Mouse (Mus musculus) hindbrain, embryonic 10.5 days (tissue): ENCODE measurements around the gene C1ql1. TPM values are rescaled to one million over a fixed set of nuclear protein-coding genes. Genes with fewer than 3 reads are reported as not detected.
"Not testable (repeated sequence)": the region's sequence is repeated elsewhere in the genome, so short reads cannot be mapped to it uniquely, and the experiment has no call there.

Source experiments
- DNase-seq: peaks from one replicate; pipeline ENCODE4 v3.0.0-alpha.2; 2017; ENCODE audit warnings: low spot score
- H3K27ac ChIP-seq: fragments of 300-500 bp; sonication (generic); 2 replicates; pipeline ENCODE4 v1.5.1; 2016; ENCODE audit warnings: mild to moderate bottlenecking, moderate library complexity
- H3K27me3 ChIP-seq: fragments of 300-500 bp; sonication (generic); 2 replicates; pipeline ENCODE4 v1.6.1; 2016; ENCODE audit warnings: mild to moderate bottlenecking; ENCODE audit not compliant: poor library complexity, insufficient read depth, severe bottlenecking
- H3K36me3 ChIP-seq: fragments of 300-500 bp; sonication (generic); 2 replicates; pipeline ENCODE4 v1.6.1; 2016; ENCODE audit warnings: mild to moderate bottlenecking, moderate library complexity
- H3K4me1 ChIP-seq: fragments of 300-500 bp; sonication (generic); replicated peaks from 2 replicates; pipeline ENCODE4 v1.6.1; 2016; ENCODE audit warnings: mild to moderate bottlenecking
- H3K4me3 ChIP-seq: fragments of 300-500 bp; sonication (generic); 2 replicates; pipeline ENCODE4 v1.5.1; 2016; ENCODE audit warnings: mild to moderate bottlenecking, moderate library complexity
- H3K9me3 ChIP-seq: fragments of 300-500 bp; sonication (generic); 2 replicates; pipeline ENCODE4 v1.6.1; 2016; ENCODE audit warnings: mild to moderate bottlenecking, moderate library complexity
- WGBS: fragments of 180-500 bp; shearing (Covaris S2); methylation state at CpG from one replicate; pipeline ENCODE4 v1.1.7; 2016; 5-methylcytosine and 5-hydroxymethylcytosine counted together
- polyA plus RNA-seq: library from polyadenylated mRNA; unstranded; fragments of >200 nt; fragmentation: Nextera tagmentation; extraction: Ambion mirVana; gene quantifications from 2 replicates; pipeline ENCODE4 v1.2.1, GENCODE M21; 2016

Gene C1ql1
- polyA plus RNA-seq, 1 experiment from 2014 or later: 11.5 TPM

DNA sequence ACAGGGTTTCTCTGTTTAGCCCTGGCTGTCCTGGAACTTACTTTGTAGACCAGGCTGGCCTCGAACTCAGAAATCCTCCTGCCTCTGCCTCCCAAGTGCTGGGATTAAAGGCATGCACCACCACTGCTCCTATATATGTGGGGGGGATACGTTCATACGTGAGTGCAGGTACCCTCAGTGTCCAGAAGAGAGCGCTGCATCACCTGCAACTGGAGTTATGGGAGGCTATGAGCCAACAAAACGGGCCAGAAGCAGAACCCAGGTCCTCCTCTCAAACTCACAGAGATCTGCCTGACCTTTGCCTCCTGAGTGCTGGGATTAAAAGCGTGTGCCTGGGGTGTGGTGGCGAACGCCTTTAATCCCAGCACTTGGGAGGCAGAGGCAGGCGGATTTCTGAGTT is 29.5 kb upstream of the C1ql1 start:
- not testable (repeated sequence) for DNase-seq, H3K4me3 ChIP-seq, H3K9me3 ChIP-seq, H3K27ac ChIP-seq, H3K36me3 ChIP-seq
- WGBS: 84% methylated on average over 9 of the region's 9 CpGs
- peaks cover 38% of the 10 kb centered on the region for H3K27me3 ChIP-seq
- peaks cover 18% of the 10 kb centered on the region for H3K4me1 ChIP-seq

DNA sequence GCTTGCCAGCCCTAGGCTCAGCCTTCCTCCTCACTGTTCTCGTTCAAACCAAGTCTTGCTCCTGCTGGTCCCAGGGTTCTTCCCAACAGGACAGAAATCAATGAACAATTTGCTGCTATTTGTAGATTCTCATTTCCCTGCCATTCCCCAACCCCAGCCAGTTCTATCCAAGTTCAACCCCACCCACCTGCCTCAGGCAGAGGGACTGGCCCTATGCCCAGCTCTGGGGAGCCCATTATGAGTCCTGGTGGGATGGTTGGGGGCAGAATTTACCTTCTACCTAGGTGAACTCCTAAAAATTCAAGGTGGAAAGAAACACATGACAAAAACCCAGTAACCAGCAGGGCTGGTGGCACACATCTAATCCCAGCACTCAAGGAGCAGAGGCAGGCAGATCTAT is 25.8 kb upstream of the C1ql1 start:
- Histone ChIP-seq H3K27ac (no peak overlapping the region), H3K4me1 (peaks cover 2% of the 10 kb centered on the region; the same call in 1 of the 2 replicates), H3K9me3 (no peaks in the 10 kb centered on the region), H3K4me3 (no peak overlapping the region), H3K36me3 (no peaks in the 10 kb centered on the region), H3K27me3 (peaks cover 56% of the 10 kb centered on the region)
- 76% methylated on average over 1 of the region's 1 CpGs for WGBS
- DNase-seq: no peak

DNA sequence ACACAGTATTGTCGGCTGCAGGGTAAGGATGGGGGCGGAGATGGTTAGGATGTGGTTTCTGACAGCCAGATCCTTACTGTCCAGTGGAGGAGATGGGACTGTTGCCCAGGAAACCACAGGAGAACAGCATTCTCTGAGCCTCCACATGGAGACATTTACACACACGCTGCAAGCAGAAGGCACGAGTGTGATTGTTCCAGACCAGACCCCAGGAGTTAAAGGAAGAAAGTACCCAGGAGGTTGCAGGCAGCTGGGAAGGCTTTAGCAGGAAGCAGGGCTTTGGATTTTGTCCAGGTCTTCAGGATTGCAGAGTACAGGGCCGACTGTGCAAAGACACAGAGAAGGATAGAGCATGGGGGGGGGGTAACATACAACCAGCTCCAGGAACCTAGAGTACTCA is 25.1 kb upstream of the C1ql1 start:
- no peak for DNase-seq
- no peak overlapping the region for H3K27ac ChIP-seq
- 62% methylated on average over 5 of the region's 5 CpGs for whole genome bisulfite sequencing
- H3K36me3 ChIP-seq: no peaks in the 10 kb centered on the region
- no peak overlapping the region for H3K4me3 ChIP-seq
- H3K9me3 ChIP-seq: no peaks in the 10 kb centered on the region
- H3K27me3 ChIP-seq: peaks cover 61% of the 10 kb centered on the region
- H3K4me1 ChIP-seq: peaks cover 5% of the 10 kb centered on the region; the same call in 1 of the 2 replicates

DNA sequence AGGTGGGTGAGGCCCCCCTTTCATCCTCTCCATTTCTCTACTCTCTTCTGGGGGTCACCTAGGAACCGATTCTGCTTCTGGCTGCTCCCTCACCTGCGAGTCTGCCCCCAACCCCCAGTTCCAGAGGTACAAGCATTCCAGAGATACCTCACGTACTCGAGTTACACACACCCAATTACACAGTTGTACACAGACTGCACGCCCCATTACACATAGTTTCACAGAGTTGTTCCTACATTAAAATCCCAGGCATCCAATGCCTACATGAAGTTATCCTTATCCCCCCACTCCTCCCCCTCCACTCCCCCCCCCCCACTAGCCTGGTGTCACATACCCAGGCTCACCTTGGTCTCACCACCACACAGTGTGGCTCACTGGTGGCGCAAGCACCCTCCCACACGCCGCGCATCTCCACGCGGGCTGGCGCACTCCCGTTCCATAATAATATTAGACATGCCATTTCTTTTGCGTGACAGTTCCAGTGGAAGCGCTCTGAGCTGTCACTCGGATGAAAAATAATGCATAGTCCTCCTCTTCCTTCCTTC is 18.1 kb upstream of the C1ql1 start:
- Histone ChIP-seq H3K27ac (peak overlapping the region; percentile 88), H3K9me3 (no peaks in the 10 kb centered on the region), H3K4me1 (peaks cover 40% of the 10 kb centered on the region), H3K4me3 (peak overlapping the region; percentile 43; the same call in 1 of the 2 replicates), H3K36me3 (no peaks in the 10 kb centered on the region), H3K27me3 (peaks cover 57% of the 10 kb centered on the region)
- whole genome bisulfite sequencing: 76% methylated on average over 16 of the region's 16 CpGs
- DNase-seq: no peak

DNA sequence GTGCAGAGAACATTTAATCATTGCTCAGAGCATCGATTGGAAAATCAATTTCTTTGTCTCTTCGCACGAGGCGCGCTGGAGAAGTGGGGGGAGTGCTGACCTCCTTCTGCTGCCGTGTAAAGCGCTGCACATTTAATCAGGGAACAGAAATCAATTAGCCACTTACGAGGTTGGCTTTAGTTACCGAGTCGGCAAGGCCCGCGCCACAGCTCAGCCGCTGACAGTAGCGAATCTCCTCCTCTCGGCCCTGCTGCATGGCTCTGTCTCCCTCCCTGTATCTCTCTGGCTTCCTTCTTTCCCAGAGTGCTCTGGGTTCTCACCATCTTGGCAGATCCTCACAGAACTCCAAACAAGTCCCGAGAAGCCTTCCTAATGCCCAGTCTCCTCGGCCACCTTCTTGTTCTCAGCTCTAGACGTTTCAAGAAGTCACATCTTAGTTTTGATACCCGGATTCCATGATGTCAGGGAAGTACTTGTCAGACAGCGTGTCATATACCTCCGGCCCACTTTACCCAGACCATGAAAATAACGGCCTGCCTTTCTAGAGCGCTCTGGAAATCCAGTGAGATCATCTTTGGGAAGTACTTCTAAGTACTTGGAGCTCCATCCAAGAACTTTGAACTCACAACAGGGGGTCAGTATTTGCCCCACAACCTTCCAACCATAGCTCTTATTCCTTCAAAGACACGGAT is 17.5 kb upstream of the C1ql1 start:
- Histone ChIP-seq H3K4me1 (peaks cover 40% of the 10 kb centered on the region), H3K36me3 (no peaks in the 10 kb centered on the region), H3K27ac (peak overlapping the region; percentile 88), H3K9me3 (no peaks in the 10 kb centered on the region), H3K4me3 (peak overlapping the region; percentile 43), H3K27me3 (peaks cover 50% of the 10 kb centered on the region)
- WGBS: 18% methylated on average over 24 of the region's 24 CpGs
- peak; percentile 53 for DNase-seq

DNA sequence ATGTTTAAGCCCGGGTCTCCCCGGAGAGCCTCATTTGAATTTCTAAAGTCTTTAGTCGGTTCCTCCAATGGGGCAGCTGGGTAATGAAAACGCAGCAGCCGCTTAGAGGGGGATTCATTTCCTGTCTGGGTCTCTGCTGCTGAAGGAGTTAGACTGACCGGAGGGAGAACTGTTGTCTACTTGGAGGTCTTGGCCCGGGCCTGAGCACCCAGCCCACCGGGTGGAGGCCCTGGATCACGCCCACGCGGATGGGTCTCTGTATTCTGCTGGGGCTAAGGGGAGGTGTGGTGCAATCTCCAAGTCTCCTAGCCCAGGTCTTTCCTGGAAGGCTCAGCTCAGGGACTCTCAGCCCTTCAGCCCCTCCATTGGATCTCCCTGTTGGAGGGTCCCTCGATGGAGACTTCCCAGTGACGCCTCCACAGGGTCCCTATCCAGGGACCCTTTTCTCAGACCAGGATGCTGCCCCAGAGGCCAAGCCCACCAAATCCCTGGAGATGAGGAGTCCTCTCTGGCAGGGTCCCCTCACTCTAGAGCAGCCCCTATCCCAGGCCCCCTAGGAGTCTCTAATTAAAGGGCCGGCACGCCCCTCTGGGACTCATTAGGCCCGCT is 16.9 kb upstream of the C1ql1 start:
- no peaks in the 10 kb centered on the region for H3K36me3 ChIP-seq
- 4% methylated on average over 16 of the region's 16 CpGs for WGBS
- H3K9me3 ChIP-seq: no peaks in the 10 kb centered on the region
- peak overlapping the region; percentile 43 for H3K4me3 ChIP-seq
- H3K27me3 ChIP-seq: peaks cover 45% of the 10 kb centered on the region
- peaks cover 40% of the 10 kb centered on the region for H3K4me1 ChIP-seq
- H3K27ac ChIP-seq: peak overlapping the region; percentile 88
- peak; percentile 65 for DNase-seq

DNA sequence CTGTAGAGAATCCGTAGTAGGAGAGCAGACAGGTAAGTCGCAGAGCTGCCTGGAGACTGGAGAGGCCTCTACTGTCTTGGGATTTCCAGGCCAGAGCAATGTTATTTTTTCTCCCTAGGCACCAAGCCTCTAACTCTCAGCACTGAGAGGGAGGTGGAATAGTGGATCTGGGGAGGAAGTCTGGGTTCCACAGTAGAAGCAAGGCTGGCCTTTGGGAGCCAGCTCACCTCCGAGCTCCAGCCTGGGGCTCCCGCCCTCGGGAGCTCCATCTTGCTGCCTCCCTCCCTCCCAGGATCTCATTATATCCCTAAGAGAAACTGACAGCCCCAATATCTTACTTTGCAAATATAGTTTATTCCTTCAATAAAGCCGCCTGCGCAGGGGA is 16.4 kb upstream of the C1ql1 start:
- Histone ChIP-seq H3K27ac (peak overlapping the region; percentile 88), H3K4me3 (peak overlapping the region; percentile 43), H3K36me3 (no peaks in the 10 kb centered on the region), H3K4me1 (peaks cover 43% of the 10 kb centered on the region), H3K27me3 (peaks cover 45% of the 10 kb centered on the region), H3K9me3 (no peaks in the 10 kb centered on the region)
- no peak for DNase-seq
- 23% methylated on average over 7 of the region's 7 CpGs for WGBS

DNA sequence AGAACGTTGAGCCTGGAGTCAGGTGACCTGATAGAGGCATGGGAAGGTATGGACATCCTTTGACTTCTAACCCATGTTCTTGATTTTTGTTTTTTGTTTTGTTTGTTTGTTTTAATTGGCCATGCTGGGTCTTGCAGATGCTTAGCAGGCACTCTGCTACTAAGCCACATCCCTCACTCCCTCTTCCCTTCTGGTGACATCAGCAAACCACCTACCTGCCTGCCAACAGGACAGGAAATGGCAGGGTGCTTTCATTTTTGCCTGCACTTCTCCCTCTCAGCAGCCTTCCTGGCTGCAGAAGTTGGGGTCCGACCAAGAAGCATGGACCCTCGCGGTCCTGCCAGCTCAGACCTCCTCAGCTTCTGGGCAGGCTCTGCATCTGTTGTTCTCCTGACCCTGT is 14.6 kb upstream of the C1ql1 start:
- peaks cover 54% of the 10 kb centered on the region for H3K4me1 ChIP-seq
- WGBS: 89% methylated on average over 4 of the region's 4 CpGs
- no peak overlapping the region for H3K27ac ChIP-seq
- no peaks in the 10 kb centered on the region for H3K36me3 ChIP-seq
- DNase-seq: no peak
- no peak overlapping the region for H3K4me3 ChIP-seq
- H3K9me3 ChIP-seq: no peaks in the 10 kb centered on the region
- H3K27me3 ChIP-seq: peaks cover 45% of the 10 kb centered on the region

DNA sequence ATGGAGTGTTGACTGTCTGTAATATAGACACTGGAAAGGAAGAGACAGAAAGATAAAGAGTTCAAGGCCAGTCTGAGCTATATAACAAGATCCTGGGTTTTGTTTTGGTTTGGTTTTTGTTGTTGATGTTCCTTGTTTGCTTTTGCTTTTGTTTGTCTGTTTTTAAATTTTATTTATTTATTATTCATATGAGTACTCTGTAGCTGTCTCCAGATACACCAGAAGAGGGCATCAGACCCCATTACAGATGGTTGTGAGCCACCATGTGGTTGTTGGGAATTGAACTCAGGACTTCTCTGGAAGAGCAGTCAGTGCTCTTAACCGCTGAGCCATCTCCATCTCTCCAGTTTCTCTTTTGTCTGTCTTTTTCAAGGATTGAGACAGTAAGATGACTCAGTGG is 12.4 kb upstream of the C1ql1 start:
- H3K4me1 ChIP-seq: peaks cover 39% of the 10 kb centered on the region
- no peaks in the 10 kb centered on the region for H3K9me3 ChIP-seq
- H3K36me3 ChIP-seq: no peaks in the 10 kb centered on the region
- WGBS: 88% methylated on average over 1 of the region's 1 CpGs
- no peak overlapping the region for H3K27ac ChIP-seq
- H3K4me3 ChIP-seq: no peak overlapping the region
- H3K27me3 ChIP-seq: peaks cover 41% of the 10 kb centered on the region
- no peak for DNase-seq

DNA sequence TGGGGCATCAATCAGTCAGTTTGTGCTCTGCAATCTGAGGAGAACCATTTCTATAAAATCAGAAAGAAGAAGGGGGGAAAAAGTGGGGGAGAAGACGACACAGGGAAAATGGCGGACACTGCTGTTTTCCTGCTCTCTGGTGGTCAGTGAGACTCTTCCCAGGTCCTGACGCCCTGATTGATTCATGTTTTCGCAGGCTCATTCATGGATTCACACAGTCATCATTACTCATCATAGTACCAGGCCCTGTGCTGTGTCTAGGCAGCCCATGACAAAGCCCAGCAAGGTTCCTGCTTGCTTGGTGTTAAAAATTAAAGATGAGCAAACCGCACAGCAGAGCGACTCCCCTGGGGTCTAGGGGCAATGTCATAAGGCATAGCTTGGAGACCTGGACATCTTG is 11.9 kb upstream of the C1ql1 start:
- Histone ChIP-seq H3K36me3 (no peaks in the 10 kb centered on the region), H3K4me3 (no peak overlapping the region), H3K4me1 (peaks cover 36% of the 10 kb centered on the region), H3K27me3 (peaks cover 40% of the 10 kb centered on the region), H3K9me3 (no peaks in the 10 kb centered on the region), H3K27ac (no peak overlapping the region)
- 88% methylated on average over 6 of the region's 6 CpGs for WGBS
- DNase-seq: no peak

DNA sequence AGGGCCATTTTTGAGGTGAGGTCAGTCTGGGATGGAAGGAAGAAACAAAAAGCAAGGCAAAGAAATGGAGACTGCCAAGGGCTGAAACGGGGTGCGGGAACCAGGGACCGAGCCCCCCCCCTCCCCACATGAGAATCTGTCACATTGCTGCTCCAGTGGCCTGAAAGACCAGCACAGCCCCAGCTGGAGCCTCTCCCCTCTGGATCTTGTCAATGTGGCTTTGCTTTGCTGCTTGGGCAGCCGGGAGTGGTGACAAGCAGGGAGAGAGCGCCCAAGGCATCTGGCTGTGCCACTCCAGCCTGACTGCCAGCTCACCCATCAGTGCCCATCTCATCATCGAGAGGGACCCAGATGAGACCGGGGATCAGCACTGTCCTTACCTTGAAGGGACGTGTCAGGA is 11.2 kb upstream of the C1ql1 start:
- 86% methylated on average over 8 of the region's 8 CpGs for WGBS
- H3K4me1 ChIP-seq: peaks cover 36% of the 10 kb centered on the region
- no peak for DNase-seq
- no peaks in the 10 kb centered on the region for H3K36me3 ChIP-seq
- H3K4me3 ChIP-seq: no peak overlapping the region
- peaks cover 40% of the 10 kb centered on the region; the same call in 1 of the 2 replicates for H3K27me3 ChIP-seq
- H3K9me3 ChIP-seq: no peaks in the 10 kb centered on the region
- H3K27ac ChIP-seq: peak overlapping the region; percentile 72; the same call in 1 of the 2 replicates

DNA sequence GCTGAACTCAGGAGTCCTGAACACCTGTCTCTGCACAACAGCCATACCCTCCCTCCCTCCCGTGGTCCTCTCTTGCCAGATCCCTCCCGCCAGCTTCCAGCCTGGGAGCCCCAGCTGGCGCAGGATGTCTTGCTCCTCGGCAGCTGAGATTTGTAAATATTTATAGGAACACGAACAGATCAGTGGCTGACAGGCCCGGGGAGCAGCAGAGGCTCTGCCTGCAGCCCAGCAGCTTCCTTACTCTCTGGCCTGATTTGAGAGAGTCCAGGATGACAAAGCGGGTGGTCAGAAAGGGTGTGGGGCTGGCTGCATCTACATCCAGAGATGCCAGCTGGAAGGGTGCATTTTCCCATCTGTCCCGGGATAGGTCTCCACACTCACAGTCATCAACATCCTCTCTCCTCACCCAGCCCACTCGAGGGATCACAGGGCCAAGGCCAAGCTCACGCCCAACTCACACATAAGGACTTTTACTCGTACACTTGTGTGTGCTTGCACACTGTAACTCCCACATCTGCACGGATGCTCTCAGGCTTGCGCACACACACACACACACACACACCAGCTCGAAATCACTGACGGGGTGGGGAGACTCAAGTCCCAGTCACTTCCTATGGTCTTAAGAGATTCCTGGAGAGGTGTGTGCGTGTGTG is 10.6 kb upstream of the C1ql1 start:
- Histone ChIP-seq H3K4me1 (peaks cover 40% of the 10 kb centered on the region), H3K36me3 (no peaks in the 10 kb centered on the region), H3K27ac (peak overlapping the region; percentile 72), H3K27me3 (peaks cover 44% of the 10 kb centered on the region; the same call in 1 of the 2 replicates), H3K9me3 (no peaks in the 10 kb centered on the region), H3K4me3 (no peak overlapping the region)
- 55% methylated on average over 16 of the region's 16 CpGs for WGBS
- DNase-seq: peak; percentile 33

DNA sequence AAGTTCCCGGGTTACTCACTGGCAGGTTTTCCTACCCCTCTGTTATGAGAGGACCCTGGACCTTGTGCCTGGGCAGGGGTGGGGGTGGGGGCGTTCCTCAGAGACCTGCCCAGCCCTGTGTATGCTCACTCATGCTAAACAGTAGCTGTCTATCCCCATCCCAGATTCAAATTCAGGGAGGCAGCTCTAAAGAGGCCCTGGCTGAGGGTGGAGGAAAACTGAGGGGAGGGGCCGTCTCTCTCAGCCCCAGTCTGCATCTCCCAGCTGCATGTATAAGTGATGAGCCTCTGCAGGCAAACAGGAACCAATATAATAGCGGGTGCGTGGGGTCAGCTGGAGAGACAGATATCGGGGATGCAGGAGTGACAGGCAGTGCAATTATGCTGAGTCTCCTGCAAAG is 6.4 kb upstream of the C1ql1 start:
- peak; percentile 71 for DNase-seq
- Histone ChIP-seq H3K4me3 (peak overlapping the region; percentile 9; the same call in 1 of the 2 replicates), H3K36me3 (no peaks in the 10 kb centered on the region), H3K27ac (peak overlapping the region; percentile 75), H3K4me1 (peaks cover 55% of the 10 kb centered on the region), H3K9me3 (no peaks in the 10 kb centered on the region), H3K27me3 (peaks cover 82% of the 10 kb centered on the region)
- 21% methylated on average over 6 of the region's 6 CpGs for WGBS
